Mouse (Mus musculus) liver, embryonic 14.5 days (tissue): ENCODE results near the gene Pole. TPM values are rescaled to one million over a fixed set of nuclear protein-coding genes. Genes with fewer than 3 reads are reported as not detected.

ENCODE experiments used
- ATAC-seq: fragments of 200-750 bp; cut with Nextera tagmentation; 2 replicates; pipeline ENCODE4 v1.8.0; 2017; ENCODE audit warnings: moderate number of reproducible peaks, mild to moderate bottlenecking, moderate library complexity; ENCODE audit not compliant: insufficient read depth
- DNase-seq, 3 experiments: peaks; one replicate each; pipeline ENCODE4 v3.0.0-alpha.2; 2012 to 2013; ENCODE audit warnings: low read depth in 3 of 3, low spot score in 3 of 3
- H3K27ac ChIP-seq: fragments of 300-500 bp; sonication (generic); 2 replicates; pipeline ENCODE4 v1.5.1; 2014; ENCODE audit warnings: moderate library complexity, mild to moderate bottlenecking, control low read depth, inconsistent platforms
- H3K27me3 ChIP-seq: fragments of 300-500 bp; sonication (generic); 2 replicates; pipeline ENCODE4 v1.6.1; 2014; ENCODE audit warnings: mild to moderate bottlenecking, low read length, moderate library complexity; ENCODE audit not compliant: control insufficient read depth, insufficient read depth
- H3K36me3 ChIP-seq: fragments of 300-500 bp; sonication (generic); replicated peaks from 2 replicates; pipeline ENCODE4 v1.6.1; 2014; ENCODE audit warnings: low read depth; ENCODE audit not compliant: control insufficient read depth, insufficient read depth
- H3K4me1 ChIP-seq, 2 experiments: fragments of 200-500 bp in 1 of 2; fragments of 300-500 bp in 1 of 2; sonication (generic) in 1 of 2; replicated peaks; 2 replicates each; pipeline ENCODE4 v1.6.1; 2012 to 2014; ENCODE audit warnings: antibody characterized with exemption in 1 of 2, inconsistent platforms in 1 of 2, low read length in 1 of 2; ENCODE audit not compliant: control insufficient read depth in 2 of 2, insufficient read depth in 2 of 2
- H3K4me2 ChIP-seq: fragments of 300-500 bp; sonication (generic); 2 replicates; pipeline ENCODE4 v1.6.1; 2014; ENCODE audit warnings: low read depth, mild to moderate bottlenecking, control low read depth, moderate library complexity
- H3K4me3 ChIP-seq, 2 experiments: fragments of 200-500 bp in 1 of 2; fragments of 300-500 bp in 1 of 2; sonication (generic) in 1 of 2; 2 replicates each; pipeline ENCODE4 v1.5.1; 2012 to 2014; ENCODE audit warnings: low read depth in 2 of 2, low read length in 2 of 2, mild to moderate bottlenecking in 2 of 2, control low read depth in 1 of 2, inconsistent platforms in 1 of 2, moderate library complexity in 1 of 2; ENCODE audit not compliant: insufficient read depth in 1 of 2
- H3K9ac ChIP-seq: fragments of 300-500 bp; sonication (generic); replicated peaks from 2 replicates; pipeline ENCODE4 v1.6.1; 2014; ENCODE audit warnings: mild to moderate bottlenecking, control low read depth, moderate library complexity
- H3K9me3 ChIP-seq: fragments of 300-500 bp; sonication (generic); 2 replicates; pipeline ENCODE4 v1.6.1; 2016; ENCODE audit warnings: low read length, mixed read lengths; ENCODE audit not compliant: control insufficient read depth
- CTCF ChIP-seq: IDR thresholded peaks from 2 replicates; pipeline ENCODE4 v1.5.1; 2016; ENCODE audit warnings: antibody characterized with exemption, low read depth, control low read depth
- EP300 ChIP-seq: IDR thresholded peaks from 2 replicates; pipeline ENCODE4 v1.6.1; 2016; ENCODE audit warnings: antibody characterized with exemption, low read depth
- WGBS: fragments of 180-500 bp; shearing (Covaris S2); extraction: QIAGEN DNeasy Blood & Tissue Kit; methylation state at CpG from one replicate; pipeline ENCODE4 v1.1.7; 2014; ENCODE audit not compliant: insufficient replicate concordance; 5-methylcytosine and 5-hydroxymethylcytosine counted together
- polyA plus RNA-seq, 2 experiments: library from polyadenylated mRNA; depleted of rRNA in 1 of 2; stranded (reverse) in 1 of 2; unstranded in 1 of 2; fragments of >200 nt; fragmentation: Nextera tagmentation in 1 of 2; extraction: Ambion mirVana in 1 of 2; gene quantifications; 2 replicates each; pipeline versions ENCODE4 v1.2.1 to v1.2.3; 2012 to 2014

Pole gene
- 16.7 and 16.9 TPM in 2 replicates for polyA plus RNA-seq (2012; rRNA removed)
- polyA plus RNA-seq (2014; fragmentation: Nextera tagmentation; extraction: Ambion mirVana) = 18.8 and 19.5 TPM in 2 replicates

DNA sequence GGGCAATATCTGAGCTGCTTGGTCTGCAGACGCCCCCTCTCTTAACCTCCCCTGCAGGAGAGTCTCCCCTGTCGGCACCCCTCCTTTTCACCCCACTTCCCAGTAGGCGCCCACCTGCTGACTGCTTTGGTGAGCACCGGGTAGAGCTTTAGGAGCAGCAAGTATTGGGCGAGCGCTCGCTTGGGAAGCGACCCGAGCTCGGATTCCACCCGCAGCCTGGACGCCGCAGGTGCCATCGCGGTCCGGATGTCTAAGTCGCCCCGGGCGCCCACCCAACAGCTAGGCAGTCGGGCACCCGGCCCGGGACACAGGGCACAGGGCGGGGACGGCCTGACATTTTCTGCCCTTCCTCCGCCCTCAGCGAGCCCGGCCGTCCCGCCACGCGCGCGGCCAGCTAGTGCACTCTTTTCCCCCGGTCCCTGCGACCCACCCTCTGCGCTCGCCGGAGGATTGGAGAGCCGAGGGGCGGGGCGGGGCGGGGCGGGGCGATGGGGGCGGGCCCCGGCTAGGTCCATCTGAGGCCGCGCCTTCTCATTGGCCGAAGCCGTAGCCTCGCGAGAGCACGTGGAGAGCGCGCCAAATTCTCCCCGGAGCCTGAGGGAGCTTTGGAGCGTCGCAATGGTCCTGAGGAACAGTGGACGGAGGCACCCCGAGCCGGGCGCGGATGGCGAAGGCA is at the start of gene Pole, which contains the start of gene Pxmp2:
Pole (plus strand) TSS at position 537 of the 676 bp plus-strand sequence.
Pxmp2 (minus strand) TSS at position 417 of the 676 bp plus-strand sequence.
- no peaks in the 10 kb centered on the region for H3K27me3 ChIP-seq
- H3K4me3 ChIP-seq = peak within 1 kb of the TSS; percentile 68 to 93
- TF ChIP-seq EP300 (no peak; the same call in 1 of the 2 replicates), CTCF (no peak)
- peak within 1 kb of the TSS; percentile 100 for H3K4me2 ChIP-seq
- peak within 1 kb of the TSS; percentile 77 for H3K9ac ChIP-seq
- ATAC-seq = peak; percentile 98
- no peaks in the 10 kb centered on the region for H3K9me3 ChIP-seq
- 0% methylated on average over 63 of the region's 64 CpGs for WGBS
- peak within 1 kb of the TSS; percentile 55 for H3K27ac ChIP-seq
- H3K4me1 ChIP-seq = peaks cover 8 to 16% of the 10 kb centered on the region in 2 experiments
- peaks cover 17% of the 10 kb centered on the region for H3K36me3 ChIP-seq
- DNase-seq = peak; percentile 83 to 88 (median 88)

DNA sequence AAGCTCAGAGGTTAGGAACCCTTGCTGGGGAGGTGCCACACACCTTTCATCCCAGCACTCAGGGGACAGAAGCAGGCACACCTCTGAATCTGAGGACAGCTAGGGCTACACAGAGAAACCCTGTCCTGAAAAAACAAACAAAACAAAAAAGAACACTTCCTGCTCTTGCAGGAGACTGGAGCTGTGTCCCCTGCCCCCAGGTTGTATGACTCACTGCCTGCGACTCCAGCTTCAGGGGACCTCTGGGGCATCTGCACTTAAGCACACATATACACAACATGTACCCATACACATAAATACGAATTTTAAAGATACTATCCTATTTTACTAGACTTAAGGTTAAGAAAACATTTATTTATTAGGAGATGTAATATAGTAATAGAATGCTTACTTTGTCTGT is 42.0 kb upstream of the Pole start:
- Histone ChIP-seq H3K27ac (no peak overlapping the region), H3K4me2 (no peak overlapping the region), H3K4me1 (no peaks in the 10 kb centered on the region), H3K9me3 (no peaks in the 10 kb centered on the region), H3K36me3 (peaks cover 55% of the 10 kb centered on the region), H3K9ac (no peak overlapping the region), H3K27me3 (no peaks in the 10 kb centered on the region), H3K4me3 (no peak overlapping the region)
- no peak for TF ChIP-seq EP300
- no peak for TF ChIP-seq CTCF
- 71% methylated on average over 2 of the region's 2 CpGs for WGBS
- ATAC-seq (no peak), DNase-seq (no peak)

DNA sequence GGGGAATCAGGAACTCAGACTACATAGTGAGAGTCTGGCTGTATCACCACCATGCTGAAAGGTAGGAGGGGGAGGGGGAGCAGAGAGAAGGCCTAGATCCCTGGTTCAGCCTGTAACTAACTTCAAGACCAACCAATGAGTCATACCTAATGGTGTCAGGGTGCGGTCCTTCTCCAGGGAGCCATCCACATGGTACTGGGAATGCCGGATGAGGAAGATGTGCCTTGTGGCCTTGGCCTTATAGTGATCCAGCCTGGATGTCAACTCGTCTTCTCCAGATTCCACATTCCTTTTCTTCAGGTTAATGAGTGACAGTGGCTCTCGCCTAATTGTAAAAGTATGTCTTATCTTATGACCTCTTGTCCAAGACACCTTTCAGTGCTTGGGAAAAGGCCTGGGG is 19.2 kb upstream of the Pole start:
- WGBS = 85% methylated on average over 4 of the region's 4 CpGs
- DNase-seq (no peak), ATAC-seq (no peak)
- no peak overlapping the region for H3K9ac ChIP-seq
- peaks cover 21% of the 10 kb centered on the region for H3K36me3 ChIP-seq
- H3K27ac ChIP-seq = no peak overlapping the region
- no peaks in the 10 kb centered on the region for H3K27me3 ChIP-seq
- no peak overlapping the region for H3K4me3 ChIP-seq
- peaks cover 3 to 7% of the 10 kb centered on the region in 2 experiments for H3K4me1 ChIP-seq
- no peak for TF ChIP-seq CTCF
- TF ChIP-seq EP300 = no peak
- H3K4me2 ChIP-seq = no peak overlapping the region
- no peaks in the 10 kb centered on the region for H3K9me3 ChIP-seq

DNA sequence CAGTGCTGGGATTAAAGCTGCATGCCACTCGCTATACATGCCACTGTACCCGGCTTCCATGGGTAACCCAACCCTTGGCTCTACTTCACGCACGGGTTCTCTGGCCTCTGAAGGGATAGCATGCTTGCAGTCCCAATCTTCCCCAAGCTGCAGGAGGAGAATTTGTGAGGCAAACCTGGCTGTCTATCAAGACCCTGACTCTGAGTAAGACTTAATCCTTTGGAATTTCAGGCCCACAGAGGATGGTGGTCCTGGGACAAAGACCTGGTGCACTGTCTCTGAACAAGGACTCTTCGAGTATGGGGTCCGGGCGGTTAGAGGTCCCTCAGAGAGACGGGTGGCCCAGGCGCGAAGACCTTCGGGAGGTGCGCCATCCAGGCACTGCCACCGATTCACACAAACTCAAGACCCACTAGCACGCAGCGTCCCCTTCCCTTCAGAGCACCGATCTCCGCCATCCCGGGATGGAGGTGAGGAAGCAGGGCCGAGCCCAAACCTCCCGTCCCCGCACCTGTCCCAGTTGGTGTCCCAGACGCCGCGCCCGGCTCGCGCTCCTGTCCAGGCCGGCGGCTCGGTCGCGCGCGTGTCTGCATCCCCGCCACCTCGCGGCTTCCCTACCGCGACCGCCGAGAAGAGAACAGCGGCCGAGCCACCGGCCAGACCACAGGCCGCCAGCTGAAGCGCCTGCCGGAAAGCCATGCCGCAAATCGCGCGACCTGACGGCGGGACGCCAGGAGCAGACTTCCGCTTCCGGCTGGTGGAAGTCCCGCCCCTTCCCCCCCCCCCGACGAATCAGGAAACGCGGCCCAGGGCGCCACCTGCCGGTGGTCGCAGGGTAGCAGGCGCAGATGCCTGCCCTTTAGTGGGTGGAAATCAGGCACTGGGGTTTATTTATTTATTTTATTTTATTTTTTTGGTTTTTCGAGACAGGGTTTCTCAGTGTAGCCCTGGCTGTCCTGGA is 16.7 kb upstream of the Pole start, which contains the start of gene Pgam5:
Pgam5 (minus strand) TSS at position 773 of the 961 bp plus-strand sequence.
- Histone ChIP-seq H3K27me3 (no peaks in the 10 kb centered on the region), H3K4me1 (peaks cover 8 to 14% of the 10 kb centered on the region in 2 experiments), H3K9me3 (no peaks in the 10 kb centered on the region), H3K4me2 (peak within 1 kb of the TSS; percentile 91), H3K9ac (peak within 1 kb of the TSS; percentile 90), H3K4me3 (peak within 1 kb of the TSS; percentile 70 to 87), H3K36me3 (peaks cover 21% of the 10 kb centered on the region), H3K27ac (no peak within 1 kb of the TSS)
- WGBS = under 1% methylated on average over 61 of the region's 66 CpGs
- TF ChIP-seq CTCF = peak; percentile 93
- TF ChIP-seq EP300 = 0 out of 2 replicates have a peak, but pooled peaks have one; percentile 13
- DNase-seq (peak; percentile 77 to 81 (median 77)), ATAC-seq (peak; percentile 84)
